Mouse (Mus musculus) left cerebral cortex, postnatal 4 days (tissue): ENCODE results near the gene Dnajc11. TPM values are rescaled to one million over a fixed set of nuclear protein-coding genes. Genes with fewer than 3 reads are reported as not detected.

Experiments
- DNase-seq: peaks from one replicate; pipeline ENCODE4 v3.0.0-alpha.2; 2022
- intact Hi-C: fragments of 180-260 bp; cut with DNase I; formaldehyde crosslinking; loops from one replicate; pipeline ENCODE4 v1.15.1; 2025
- total RNA-seq, 2 experiments: library from RNA; stranded (reverse); gene quantifications; 2 replicates each; pipeline ENCODE4 v1.2.3; 2021

The Dnajc11 gene
- total RNA-seq, 2 experiments from 2014 or later = 74.9 to 79.2 TPM

GRCm38 (mm10) chr4:152007481-152008147 is 74.1 kb downstream of the Dnajc11 start:
- intact Hi-C loops = no loop called here
- DNase-seq = no peak

- DNase-seq = no peak
- intact Hi-C loops = no loop called here
These were observed 74.6 kb downstream of the Dnajc11 start for GRCm38 (mm10) chr4:152008148-152008500.

GRCm38 (mm10) chr4:152008622-152009075 is 75.2 kb downstream of the Dnajc11 start, which contains the start of gene Klhl21:
TSS of gene Klhl21 (plus strand) at chr4:152008803.
- DNase-seq = peak; percentile 90
- intact Hi-C loops = no loop called here

GRCm38 (mm10) chr4:152009076-152010051 is 75.9 kb downstream of the Dnajc11 start:
- DNase-seq = peak; percentile 67
- intact Hi-C loops = no loop called here

- no peak for DNase-seq
- intact Hi-C loops = no loop called here
These were observed 76.7 kb downstream of the Dnajc11 start for GRCm38 (mm10) chr4:152010091-152010706.

- intact Hi-C loops = no loop called here
- DNase-seq = no peak
These were observed 77.2 kb downstream of the Dnajc11 start for GRCm38 (mm10) chr4:152010707-152011134.

GRCm38 (mm10) chr4:152011171-152011760 is 77.8 kb downstream of the Dnajc11 start:
- intact Hi-C loops = no loop called here
- DNase-seq = no peak

- intact Hi-C loops = no loop called here
- no peak for DNase-seq
These were observed 78.6 kb downstream of the Dnajc11 start for GRCm38 (mm10) chr4:152012109-152012508.

- no peak for DNase-seq
- intact Hi-C loops = no loop called here
These were observed 79.7 kb downstream of the Dnajc11 start for GRCm38 (mm10) chr4:152013036-152013813.

GRCm38 (mm10) chr4:152019073-152019472 is 85.6 kb downstream of the Dnajc11 start:
- intact Hi-C loops = no loop called here
- no peak for DNase-seq

GRCm38 (mm10) chr4:152020024-152020423 is 86.5 kb downstream of the Dnajc11 start:
- intact Hi-C loops = no loop called here
- no peak for DNase-seq

GRCm38 (mm10) chr4:152021568-152022097 is 88.1 kb downstream of the Dnajc11 start:
- DNase-seq = no peak
- intact Hi-C loops = no loop called here

GRCm38 (mm10) chr4:152022506-152022905 is 89.0 kb downstream of the Dnajc11 start:
- intact Hi-C loops = no loop called here

GRCm38 (mm10) chr4:152024525-152024924 is 91.0 kb downstream of the Dnajc11 start:
- DNase-seq = no peak
- intact Hi-C loops = no loop called here

More at GRCm38 (mm10) chr4:152022506-152022905, 89.0 kb downstream of the Dnajc11 start:
- DNase-seq = no peak

GRCm38 (mm10) chr4:152026751-152027508 is 93.4 kb downstream of the Dnajc11 start:
- DNase-seq = peak; percentile 20
- intact Hi-C loops = loop anchor here (5.0 kb wide), 1 partner anchor 45 kb away; no protein-coding TSS in a partner anchor

- intact Hi-C loops = loop anchor here (5.0 kb wide), 1 partner anchor 45 kb away; no protein-coding TSS in a partner anchor
- DNase-seq = peak; percentile 96
These were observed 94.0 kb downstream of the Dnajc11 start, which contains the start of gene Zbtb48 for GRCm38 (mm10) chr4:152027524-152027923. TSS of gene Zbtb48 (minus strand) at chr4:152027671.

GRCm38 (mm10) chr4:152028456-152028855 is 95.0 kb downstream of the Dnajc11 start:
- intact Hi-C loops = loop anchor here (5.0 kb wide), 1 partner anchor 46 kb away; no protein-coding TSS in a partner anchor
- DNase-seq = no peak

- no peak for DNase-seq
- intact Hi-C loops = loop anchor here (5.0 kb wide), 1 partner anchor 47 kb away; no protein-coding TSS in a partner anchor
These were observed 95.6 kb downstream of the Dnajc11 start for GRCm38 (mm10) chr4:152029087-152029486.
